Mouse (Mus musculus): ENCODE measurements around the gene Spsb3. TPM values are rescaled to one million over a fixed set of nuclear protein-coding genes. Genes with fewer than 3 reads are reported as not detected.

Gene Spsb3
- total and polyA plus RNA-seq, 3 experiments, result 14.4 to 23.3 (median 21.3) TPM

GRCm38 (mm10) chr17:24850065-24850772 lies 36.2 kb upstream of the Spsb3 start, which contains the start of gene Fahd1 (continued):
- TF ChIP-seq UBTF (IDR thresholded peaks at IDR 0.05; ENCODE audit: low read depth, low read length), result peak; percentile 49; the same call in 1 of the 2 replicates
- peak; percentile 77; the same call in 1 of the 2 replicates for TF ChIP-seq ZMIZ1 (IDR thresholded peaks at IDR 0.05; ENCODE audit: low read depth, low read length)
- no peak for TF ChIP-seq GABPA (IDR thresholded peaks at IDR 0.05; ENCODE audit: insufficient replicate concordance, low read depth, low read length)
- TF ChIP-seq HCFC1 (IDR thresholded peaks at IDR 0.05; ENCODE audit: low read depth, low read length), result peak; percentile 81
- TF ChIP-seq MAFK (IDR thresholded peaks at IDR 0.05; ENCODE audit: insufficient replicate concordance, low read length), result no peak
- TF ChIP-seq ZNF384 (IDR thresholded peaks at IDR 0.05; ENCODE audit: low read depth, low read length), result no peak

- TF ChIP-seq KAT2A (IDR thresholded peaks at IDR 0.05; ENCODE audit: insufficient replicate concordance, low read length), result no peak
- TF ChIP-seq UBTF (IDR thresholded peaks at IDR 0.05; ENCODE audit: low read depth, low read length), result 0 out of 2 replicates have a peak, but pooled peaks have one; percentile 38
- TF ChIP-seq CTCF (conservative IDR thresholded peaks at IDR 0.05 in 1 of 2, IDR thresholded peaks at IDR 0.05 in 1 of 2; ENCODE audit: low read depth in 2 of 2, low read length in 2 of 2), result peak in 1 of 2 experiments; percentile 13; a peak in 1 of 4 replicates
- TF ChIP-seq SIN3A (IDR thresholded peaks at IDR 0.05; ENCODE audit: low read length), result 0 out of 2 replicates have a peak, but pooled peaks have one; percentile 62
- H3K27ac ChIP-seq (ENCODE audit: insufficient read depth, low read depth), result no peak overlapping the region
- dilution Hi-C loops (cut with MboI; ENCODE audit: extremely low pct_ligation_motif_present, extremely low pct_unique_long_range_greater_than_20kb, low sequenced_read_pairs), result no loop called here
These were observed 35.7 kb upstream of the Spsb3 start for GRCm38 (mm10) chr17:24850773-24851127.

DNA sequence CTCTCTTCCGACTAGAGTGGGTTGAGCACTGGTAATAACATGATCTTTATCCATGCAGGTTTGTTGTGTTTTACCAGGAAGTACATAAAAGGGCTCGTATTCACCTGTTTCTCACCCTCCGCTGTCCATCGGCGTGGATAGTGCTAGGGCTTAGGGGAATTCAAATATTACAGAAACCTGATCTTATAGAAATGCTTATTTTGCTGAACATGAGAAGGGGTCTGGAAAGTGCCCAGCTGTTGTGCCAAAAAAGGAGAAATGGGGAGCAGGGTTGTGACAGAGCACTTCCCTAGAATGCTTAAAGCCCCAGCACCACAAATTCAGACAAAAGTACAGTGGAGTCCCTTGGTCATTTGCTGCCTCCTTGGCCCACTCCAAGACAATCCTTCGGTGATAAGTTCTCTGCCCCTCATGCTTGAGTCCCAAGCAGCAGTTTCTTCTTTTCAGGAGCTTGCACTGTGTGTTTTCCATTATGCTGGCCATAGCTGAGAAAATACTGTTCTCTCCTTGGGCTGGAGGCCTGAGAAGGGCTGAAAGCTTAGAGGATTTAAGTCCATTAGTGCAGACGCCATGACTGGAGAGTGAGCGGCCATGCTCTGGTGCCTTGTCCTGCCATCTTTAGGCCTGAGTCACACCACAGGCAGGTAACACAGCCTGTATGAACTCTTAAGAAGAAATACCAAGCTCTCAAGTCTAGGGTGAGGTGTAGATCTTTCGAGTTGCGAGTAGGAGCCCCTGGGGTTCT lies 34.9 kb upstream of the Spsb3 start:
- Histone ChIP-seq H3K4me2 (ENCODE audit: insufficient read depth, low read depth, poor library complexity, severe bottlenecking) (peak overlapping the region; percentile 59), H3K27ac (ENCODE audit: insufficient read depth, low read depth) (no peak overlapping the region)
- dilution Hi-C loops (cut with MboI; ENCODE audit: extremely low pct_ligation_motif_present, extremely low pct_unique_long_range_greater_than_20kb, low sequenced_read_pairs), result no loop called here

More at GRCm38 (mm10) chr17:24850773-24851127, 35.7 kb upstream of the Spsb3 start:
- no peak for DNase-seq (ENCODE audit: extremely low read depth)
- no peaks in the 10 kb centered on the region for H3K9me3 ChIP-seq (replicated peaks; ENCODE audit: low read length)
- peaks cover 10% of the 10 kb centered on the region for H3K27me3 ChIP-seq (replicated peaks)
- in situ Hi-C loops (cut with MboI; ENCODE audit: low pct_ligation_motif_present, low pct_unique_long_range_greater_than_20kb, low sequenced_read_pairs), result loop anchor here (5.0 kb wide), 1 partner anchor 37 kb away; the partner anchor contains the start of genes Nubp2 and Spsb3
- H3K4me1 ChIP-seq (ENCODE audit: control insufficient read depth in 1 of 2, insufficient read depth in 2 of 2), result peaks cover 6 to 29% of the 10 kb centered on the region in 2 experiments
- no peaks in the 10 kb centered on the region; the same call in 1 of the 2 replicates for H3K79me2 ChIP-seq (replicated peaks; ENCODE audit: control insufficient read depth, extremely low read depth, insufficient read depth, poor library complexity, severe bottlenecking)
- peak overlapping the region; percentile 59 for H3K4me2 ChIP-seq (ENCODE audit: insufficient read depth, low read depth, poor library complexity, severe bottlenecking)
- peak overlapping the region; percentile 64 to 83 (median 74) for H3K4me3 ChIP-seq (replicated peaks in 1 of 3; ENCODE audit: low read depth in 2 of 3, low read length in 2 of 3, poor library complexity in 1 of 3)
- H3K36me3 ChIP-seq (replicated peaks in 1 of 2; ENCODE audit: control insufficient read depth in 1 of 2, insufficient read depth in 1 of 2, low read length in 1 of 2), result peaks cover 11 to 20% of the 10 kb centered on the region in 2 experiments
- H3K9ac ChIP-seq (ENCODE audit: insufficient read depth, low read depth), result peak overlapping the region; percentile 60

More for the DNA sequence above, 34.9 kb upstream of the Spsb3 start:
- Histone ChIP-seq H3K4me1 (ENCODE audit: control insufficient read depth in 1 of 2, insufficient read depth in 2 of 2) (peaks cover 14 to 37% of the 10 kb centered on the region in 2 experiments), H3K36me3 (replicated peaks in 1 of 2; ENCODE audit: control insufficient read depth in 1 of 2, insufficient read depth in 1 of 2, low read length in 1 of 2) (peaks cover 12 to 21% of the 10 kb centered on the region in 2 experiments), H3K9ac (ENCODE audit: insufficient read depth, low read depth) (peak overlapping the region; percentile 60; the same call in 1 of the 2 replicates), H3K27me3 (replicated peaks) (peaks cover 10% of the 10 kb centered on the region), H3K9me3 (replicated peaks; ENCODE audit: low read length) (no peaks in the 10 kb centered on the region), H3K79me2 (replicated peaks; ENCODE audit: control insufficient read depth, extremely low read depth, insufficient read depth, poor library complexity, severe bottlenecking) (no peaks in the 10 kb centered on the region; the same call in 1 of the 2 replicates), H3K4me3 (replicated peaks in 1 of 3; ENCODE audit: low read depth in 2 of 3, low read length in 2 of 3, poor library complexity in 1 of 3) (peak overlapping the region in 2 of 3 experiments; percentile 64 to 74)
- TF ChIP-seq NRF1 (IDR thresholded peaks at IDR 0.05; ENCODE audit: low read depth, low read length) (no peak), JUND (conservative IDR thresholded peaks at IDR 0.05; ENCODE audit: low read depth, low read length) (no peak), CHD1 (IDR thresholded peaks at IDR 0.05; ENCODE audit: low read depth, low read length) (no peak), KAT2A (IDR thresholded peaks at IDR 0.05; ENCODE audit: insufficient replicate concordance, low read length) (no peak), ETS1 (conservative IDR thresholded peaks at IDR 0.05; ENCODE audit: low read depth, low read length) (no peak)
- no peak for DNase-seq (ENCODE audit: extremely low read depth)
- in situ Hi-C loops (cut with MboI; ENCODE audit: low pct_ligation_motif_present, low pct_unique_long_range_greater_than_20kb, low sequenced_read_pairs), result loop anchor here (5.0 kb wide), 1 partner anchor 36 kb away; the partner anchor contains the start of genes Nubp2 and Spsb3

Data from CH12.LX (cell line).